Mouse (Mus musculus) monocyte, adult 59 days (primary cell): ENCODE data around the gene Oog4. TPM values are rescaled to one million over a fixed set of nuclear protein-coding genes. Genes with fewer than 3 reads are reported as not detected.

Source experiments
- total RNA-seq, 2 experiments: library from RNA; stranded (reverse); gene quantifications; one replicate each; pipeline ENCODE4 v1.2.4; 2023

The Oog4 gene
- not detected for total RNA-seq

DNA sequence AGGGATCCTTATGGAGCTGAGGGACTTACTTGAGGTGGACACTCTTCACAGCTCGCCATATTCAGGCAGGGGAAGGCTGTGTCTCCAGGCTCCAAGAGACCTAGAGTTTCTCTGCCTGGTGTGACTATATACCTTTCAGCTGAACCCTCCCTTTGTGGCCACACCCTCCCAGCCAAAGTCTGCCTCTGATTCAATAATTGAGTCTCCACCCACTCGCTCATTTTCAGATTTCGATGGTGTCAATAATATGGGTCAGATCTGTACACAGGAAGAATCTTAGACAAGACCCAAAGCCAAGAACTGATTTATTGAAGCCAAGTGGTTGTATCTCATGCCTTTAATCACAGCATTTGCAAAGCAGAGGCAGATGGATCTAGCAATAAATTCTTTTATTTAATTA, at the start of gene Oog4:
TSS of gene Oog4 (minus strand) at position 101 of the 400 bp plus-strand sequence.

GRCm38 (mm10) chr4:143412219-143413092, 37.7 kb downstream of the Oog4 start, which contains the start of gene Pramef8:
Gene Pramef8 (plus strand): TSS chr4:143412426.

DNA sequence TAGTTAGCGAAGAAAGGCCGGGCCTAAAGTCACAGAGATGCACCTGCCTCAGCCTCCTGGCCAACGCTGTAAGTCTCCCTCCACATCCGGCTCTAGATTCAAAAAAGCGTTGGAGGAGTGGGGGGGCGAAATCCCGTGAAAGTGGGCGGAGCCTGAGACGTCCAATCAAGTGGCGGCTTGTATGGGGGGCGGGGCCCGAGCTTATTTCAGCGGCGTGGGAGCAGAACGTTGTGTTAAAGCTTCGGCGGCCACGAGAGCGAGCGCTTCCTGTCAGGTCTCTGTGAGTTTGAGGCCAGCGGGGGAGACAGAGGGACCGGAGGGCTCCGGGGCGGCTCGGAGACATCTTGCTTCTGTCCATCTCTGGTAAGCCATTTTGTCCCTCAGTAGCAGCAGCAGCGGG, 55.9 kb downstream of the Oog4 start, which contains the start of gene Pramel1:
TSS of gene Pramel1 (plus strand) at position 248 of the 400 bp plus-strand sequence.

Other genes starting within 250 kb of the Oog4 start
- 10 to 100 TPM; 48.7 to 49.3 TPM for gene Prdm2, start 237.3 kb downstream of the Oog4 start, total RNA-seq
- gene Pdpn, start 150.8 kb downstream of the Oog4 start, total RNA-seq, result under 1 TPM in 1 of 2 experiments, not detected in 1; 1.00 TPM
- not detected for gene Lrrc38, start 100.6 kb downstream of the Oog4 start, total RNA-seq
- not detected for gene Pramel1, start 55.9 kb downstream of the Oog4 start, total RNA-seq
- 10 to 100 TPM; 20.1 to 21.9 TPM for gene Pramef8, start 37.9 kb downstream of the Oog4 start, total RNA-seq
- not detected for gene Gm13043, start 61.0 kb upstream of the Oog4 start, total RNA-seq
- not detected for gene Gm13040, start 85.6 kb upstream of the Oog4 start, total RNA-seq
- not detected for gene BC080695, start 101.4 kb upstream of the Oog4 start, total RNA-seq
- gene Gm13057, start 101.4 kb upstream of the Oog4 start, total RNA-seq, result not detected
- not detected for gene Gm13083, start 164.7 kb upstream of the Oog4 start, total RNA-seq
- gene Gm13088, start 206.9 kb upstream of the Oog4 start, total RNA-seq, result not detected